Mouse (Mus musculus) adrenal gland, adult 18-20 months (tissue): ENCODE measurements around the gene Ethe1. TPM values are rescaled to one million over a fixed set of nuclear protein-coding genes. Genes with fewer than 3 reads are reported as not detected.
"Not testable (repeated sequence)": the region's sequence is repeated elsewhere in the genome, so short reads cannot be mapped to it uniquely, and the experiment has no call there.

Experiments used
- DNase-seq, 2 experiments: peaks; one replicate each; pipeline ENCODE4 v3.0.0; 2021 to 2022; ENCODE audit warnings: low spot score in 2 of 2
- total RNA-seq, 2 experiments: library from RNA; stranded (reverse); gene quantifications; 1 replicate in 1 of 2; 2 replicates in 1 of 2; pipeline ENCODE4 v1.2.3; 2021

Ethe1 gene
- total RNA-seq, 2 experiments from 2014 or later: 28.9 to 40.3 TPM

DNA sequence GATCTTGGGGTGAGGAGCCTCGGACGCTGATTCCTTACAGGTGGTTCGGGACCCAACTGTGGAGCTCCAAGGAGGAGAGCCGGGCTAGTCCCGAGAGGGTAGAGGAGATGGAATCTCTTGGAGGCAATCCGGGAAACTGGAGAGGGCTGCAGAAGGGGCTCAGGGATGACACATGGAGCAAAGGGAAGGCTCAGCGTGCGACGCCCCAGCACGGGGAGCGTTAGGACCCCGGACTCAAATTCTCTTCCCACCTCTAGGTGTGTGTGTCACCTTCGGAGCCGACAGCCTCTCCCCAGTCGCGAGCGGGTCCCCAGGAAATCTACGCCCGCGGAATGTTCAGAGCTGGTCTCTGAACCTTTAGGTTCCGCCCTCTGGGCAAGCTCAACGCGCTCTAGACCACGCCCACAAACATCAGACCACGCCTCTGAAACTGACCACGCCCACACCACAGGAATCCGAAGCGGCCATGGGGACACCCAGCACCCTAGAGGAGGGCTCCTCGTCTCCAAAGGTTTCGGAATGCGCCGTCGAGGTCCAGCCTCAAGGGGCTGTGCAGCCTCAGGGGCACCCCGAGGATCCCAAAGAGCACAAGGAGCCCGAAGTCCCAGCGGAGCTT, 23.6 kb downstream of the Ethe1 start:
- DNase-seq: peak; percentile 93 to 94

DNA sequence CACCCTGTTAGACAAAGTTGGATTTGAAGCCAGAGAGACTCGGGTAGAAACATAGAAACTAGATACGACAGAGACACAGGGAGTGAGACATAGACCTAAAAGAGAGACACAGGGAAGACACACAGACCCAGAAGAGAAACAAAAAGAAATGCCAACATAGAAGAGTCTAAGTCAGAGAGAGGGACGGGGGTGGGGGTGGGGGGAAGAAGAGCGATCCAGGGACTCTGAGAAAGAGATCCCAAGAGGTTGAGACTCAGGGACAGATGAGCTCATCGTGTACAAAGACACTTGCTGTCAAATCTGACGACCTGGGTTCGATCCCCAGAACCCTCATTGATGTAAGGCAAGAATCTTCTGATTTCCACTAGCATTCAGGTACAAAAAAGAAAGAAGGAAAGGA, 24.4 kb downstream of the Ethe1 start:
- no peak for DNase-seq

DNA sequence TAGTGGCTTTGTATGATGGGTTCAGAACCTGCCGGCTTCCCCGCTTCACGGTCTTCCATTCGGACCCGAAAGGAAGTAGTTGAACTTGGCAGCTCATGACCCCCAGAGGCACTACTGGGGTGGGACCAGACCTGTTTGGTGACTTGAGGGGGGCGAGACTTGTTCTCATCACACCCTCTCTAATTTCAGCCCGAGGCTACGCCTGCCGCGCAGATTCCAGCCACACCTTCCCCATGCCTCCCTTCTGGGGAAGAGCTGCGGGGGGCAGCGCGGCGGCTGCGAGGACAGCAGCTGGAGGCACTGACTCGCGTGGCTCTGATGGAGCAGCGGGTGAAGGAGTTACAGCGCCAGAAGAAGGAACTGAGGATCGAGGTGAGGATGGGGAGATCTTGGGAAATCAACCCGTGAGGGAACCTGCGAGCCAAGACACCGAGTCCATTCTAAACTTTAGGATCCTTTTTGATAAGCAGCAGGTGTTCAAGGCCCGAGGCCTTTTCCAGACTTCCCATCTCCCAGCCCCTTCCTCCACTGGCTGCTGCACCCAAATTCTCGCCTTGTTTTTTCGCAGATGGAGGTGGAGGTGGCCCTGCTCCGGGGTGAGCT, 25.1 kb downstream of the Ethe1 start:
- no peak for DNase-seq

- no peak for DNase-seq
These were observed 27.5 kb downstream of the Ethe1 start for GRCm38 (mm10) chr7:24614816-24615215.

- DNase-seq: no peak
These were observed 30.4 kb downstream of the Ethe1 start for GRCm38 (mm10) chr7:24617763-24618162.

DNA sequence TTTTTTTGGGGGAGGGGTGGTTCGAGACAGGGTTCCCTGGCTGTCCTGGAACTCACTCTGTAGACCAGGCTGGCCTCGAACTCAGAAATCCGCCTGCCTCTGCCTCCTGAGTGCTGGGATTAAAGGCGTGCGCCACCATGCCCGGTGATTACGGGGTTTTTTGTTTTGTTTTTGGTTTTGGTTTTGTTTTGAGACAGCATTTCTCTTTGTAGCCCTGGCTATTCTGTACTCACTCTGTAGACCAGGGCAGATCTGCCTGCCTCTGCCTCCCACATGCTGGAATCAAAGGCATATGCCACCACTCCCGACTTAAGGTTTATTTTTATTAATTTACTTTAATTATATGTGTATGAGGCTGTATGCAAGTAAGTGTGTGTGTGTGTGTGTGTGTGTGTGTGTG, 31.0 kb downstream of the Ethe1 start:
- DNase-seq: not testable (repeated sequence)

GRCm38 (mm10) chr7:24619671-24620397, 32.5 kb downstream of the Ethe1 start:
- DNase-seq: no peak

- DNase-seq: no peak
These were observed 33.9 kb downstream of the Ethe1 start for GRCm38 (mm10) chr7:24621193-24621592.

DNA sequence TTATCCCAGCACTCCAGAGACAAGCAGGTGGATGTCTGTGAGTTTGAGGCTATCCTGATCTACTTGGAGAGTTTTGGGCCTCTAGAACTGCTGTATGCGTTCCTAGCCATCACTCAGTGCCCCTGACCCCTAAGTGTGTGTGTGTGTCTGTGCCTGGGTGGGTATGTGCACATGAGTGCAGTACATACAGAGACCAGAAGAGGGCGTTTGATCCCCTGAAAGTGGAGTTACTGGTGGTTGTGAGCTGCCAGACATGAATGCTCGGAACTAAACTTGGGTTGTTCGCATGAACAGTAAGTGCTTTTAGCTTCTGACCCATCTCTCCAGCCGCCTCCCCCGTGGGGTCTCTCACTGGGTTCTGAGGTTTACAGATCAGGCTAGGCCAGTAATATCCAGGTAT, 35.6 kb downstream of the Ethe1 start:
- no peak for DNase-seq

DNA sequence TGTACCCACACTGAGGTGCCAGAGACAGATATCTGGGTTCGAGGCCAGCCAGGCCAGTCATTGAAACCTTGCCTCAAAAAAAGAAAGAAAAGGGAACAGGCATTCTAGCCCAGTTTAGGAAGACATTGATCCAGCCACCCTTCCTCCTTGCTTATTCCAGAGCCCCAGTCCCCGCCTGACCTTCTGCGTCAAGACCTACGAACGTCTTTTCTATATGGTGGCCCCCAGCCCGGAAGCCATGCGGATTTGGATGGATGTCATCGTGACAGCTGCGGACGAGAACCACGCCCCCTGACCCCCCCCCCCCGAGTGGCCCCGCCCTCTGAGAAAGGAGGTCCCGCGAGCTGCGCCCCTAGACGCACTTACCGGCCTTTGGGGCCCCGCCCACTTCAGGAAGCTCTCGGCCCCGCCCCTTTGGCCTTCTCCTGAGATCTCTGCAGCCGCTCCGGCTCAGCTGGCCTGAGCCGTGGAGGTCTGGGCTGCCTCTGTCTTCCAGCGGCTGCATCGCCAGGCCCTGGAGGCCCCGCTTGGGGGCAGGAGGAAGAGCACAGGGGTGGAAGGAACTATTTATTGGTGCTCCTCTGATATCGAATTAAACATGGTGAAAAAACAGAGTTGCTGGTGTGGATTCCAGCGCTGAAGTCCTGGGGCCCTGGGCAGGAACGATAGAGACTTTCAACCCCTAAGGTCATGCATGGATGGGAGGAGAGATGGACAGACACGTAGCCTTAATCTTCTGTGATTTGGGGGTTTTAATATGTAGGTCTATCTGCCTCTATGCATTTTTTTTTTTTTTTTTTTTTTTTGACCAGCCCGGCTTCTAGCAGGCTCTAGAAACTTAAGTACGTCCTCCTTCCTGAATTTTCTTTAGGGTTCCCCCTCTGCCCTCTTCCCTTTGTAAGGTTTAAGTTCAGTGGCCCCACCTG, 41.6 kb downstream of the Ethe1 start:
- DNase-seq: peak; percentile 78 to 81

DNA sequence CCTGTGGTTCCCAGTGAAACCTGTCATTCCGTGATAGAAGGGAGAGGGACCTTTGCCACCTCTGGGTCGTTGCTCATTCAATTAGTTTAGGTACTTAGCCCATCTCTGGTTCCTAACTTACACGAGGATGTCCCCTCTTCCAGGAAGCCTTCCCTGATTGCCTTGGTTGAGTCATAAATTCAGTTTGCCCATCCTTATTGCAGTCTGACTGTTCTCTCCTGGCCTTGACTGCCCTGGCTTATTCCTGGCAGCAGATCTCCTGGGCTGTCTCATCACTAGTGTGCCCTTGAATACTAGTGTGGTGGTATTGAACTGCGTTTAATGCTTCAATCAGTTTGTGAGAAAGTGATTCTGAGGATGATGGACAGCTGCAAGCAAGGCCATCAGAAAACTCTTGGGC, 42.3 kb downstream of the Ethe1 start:
- DNase-seq: peak in 1 of 2 experiments; percentile 43

- DNase-seq: no peak
These were observed 43.0 kb downstream of the Ethe1 start for GRCm38 (mm10) chr7:24630116-24630880.

DNA sequence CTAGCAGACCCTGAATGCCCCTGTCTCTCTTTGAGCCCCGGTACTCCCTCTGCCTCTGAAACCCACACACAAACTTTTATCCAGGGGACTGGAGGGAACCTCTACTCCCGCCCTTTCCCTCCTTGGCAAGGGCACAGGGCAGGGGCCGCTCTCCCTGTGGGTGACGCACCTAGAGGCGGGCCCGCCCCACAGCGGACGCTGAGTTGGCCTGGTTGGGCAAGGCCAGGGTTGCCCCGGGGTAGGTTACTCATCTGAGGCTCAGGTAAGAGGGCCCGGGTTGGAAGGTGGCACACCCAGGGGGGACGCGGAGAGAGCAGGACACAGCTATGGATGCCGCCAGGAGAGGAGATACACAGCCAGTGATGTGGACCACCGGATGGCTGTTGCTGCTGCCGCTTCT, 48.9 kb downstream of the Ethe1 start, which contains the start of gene Lypd3:
Lypd3 (plus strand) TSS at position 287 of the 400 bp plus-strand sequence.
- no peak for DNase-seq

GRCm38 (mm10) chr7:24637046-24637445, 49.7 kb downstream of the Ethe1 start:
- DNase-seq: no peak

DNA sequence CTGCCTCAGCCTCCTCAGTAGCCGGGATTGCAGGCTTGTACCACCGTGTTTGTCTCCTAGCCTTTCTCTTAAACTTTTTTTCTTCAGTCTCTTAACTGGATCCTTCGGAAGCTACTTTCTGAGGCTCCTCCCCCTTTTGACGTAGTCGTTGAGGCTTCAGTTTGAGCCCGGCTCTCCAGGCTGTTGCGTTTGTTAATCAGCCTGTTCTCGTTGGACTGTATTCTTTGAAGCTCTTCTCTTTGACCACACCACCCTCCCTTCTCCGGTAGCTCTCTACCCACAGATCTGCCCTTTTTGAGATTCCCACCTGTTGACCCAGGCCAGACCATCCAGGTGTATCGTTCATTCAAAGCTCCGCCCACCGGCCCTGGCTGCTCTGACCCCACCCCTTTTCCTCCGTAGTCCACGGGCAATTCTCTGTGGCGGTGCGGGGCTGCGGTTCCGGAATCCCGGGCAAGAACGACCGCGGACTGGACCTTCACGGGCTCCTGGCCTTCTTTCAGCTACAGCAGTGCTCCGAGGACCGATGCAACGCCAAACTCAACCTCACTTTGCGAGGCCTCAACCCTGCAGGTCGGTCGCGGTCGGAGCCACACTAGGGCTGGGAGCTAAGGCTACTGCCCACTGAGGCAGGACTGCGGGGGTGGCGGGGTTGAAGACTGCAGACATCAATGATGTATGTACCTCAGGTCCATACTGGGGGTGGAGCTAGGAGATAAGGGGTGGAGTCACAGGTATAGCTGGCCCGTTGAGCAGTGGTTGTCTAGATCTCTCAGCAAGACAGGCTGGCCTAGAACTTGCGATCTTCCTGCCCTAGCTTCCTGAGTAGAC, 50.9 kb downstream of the Ethe1 start:
- DNase-seq: peak in 1 of 2 experiments; percentile 40

DNA sequence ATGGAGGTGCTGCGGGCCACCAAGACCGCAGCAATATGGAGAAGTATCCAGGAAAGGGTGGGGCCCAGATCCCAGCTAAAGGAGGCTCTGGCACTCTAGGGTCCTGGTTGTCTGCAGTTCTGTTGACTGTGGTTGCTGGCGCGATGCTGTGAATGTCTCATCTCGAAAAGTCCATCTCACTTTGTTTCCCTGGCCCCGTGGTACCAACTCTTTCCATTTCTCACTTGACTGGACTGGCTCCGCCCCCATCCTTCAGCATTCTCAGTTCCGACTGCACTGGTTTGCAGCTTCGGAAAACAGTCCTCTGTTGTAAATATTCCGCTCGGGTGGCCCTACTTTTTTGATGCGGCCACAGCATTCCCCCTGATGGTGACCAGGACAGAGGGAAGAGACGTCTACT, 53.1 kb downstream of the Ethe1 start:
- no peak for DNase-seq

DNA sequence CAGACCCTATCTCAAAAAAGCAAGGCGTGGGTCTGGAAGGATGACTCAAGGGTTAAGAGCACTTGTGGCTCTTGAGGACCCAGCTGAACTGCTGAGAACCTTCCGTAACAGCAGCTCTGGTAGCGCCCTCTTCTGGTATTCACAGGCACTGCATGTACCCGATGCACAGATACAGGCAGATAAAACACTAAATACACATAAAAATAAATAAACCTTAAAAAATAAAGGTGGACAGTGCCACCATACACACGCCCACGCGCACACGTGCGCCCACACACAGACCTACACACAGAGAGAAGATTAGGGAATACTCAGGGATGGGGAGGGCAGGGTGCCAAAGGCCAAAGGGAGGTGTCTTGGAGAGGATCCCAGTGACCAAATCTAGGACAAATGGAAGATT, 55.1 kb downstream of the Ethe1 start:
- peak; percentile 48 to 62 for DNase-seq

- DNase-seq: no peak
These were observed 57.1 kb downstream of the Ethe1 start for GRCm38 (mm10) chr7:24644492-24644891.

DNA sequence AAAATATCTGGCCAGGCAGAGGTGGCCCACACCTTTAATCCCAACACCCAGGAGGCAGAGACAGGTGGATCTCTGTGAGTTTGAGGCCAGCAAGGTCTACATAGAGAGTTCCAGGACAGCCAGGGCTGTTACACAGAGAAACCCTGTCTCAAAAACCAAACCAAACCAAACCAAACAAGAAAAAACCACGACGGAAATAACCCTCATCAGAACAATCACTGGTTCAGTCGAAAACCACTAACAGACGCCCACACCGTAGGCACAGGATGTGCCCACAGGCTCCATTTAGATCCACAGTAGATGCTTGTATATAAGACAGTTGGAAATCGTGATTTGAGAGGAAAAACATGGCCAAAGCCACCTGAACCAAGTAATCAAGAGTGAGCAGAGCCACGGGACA, 57.7 kb downstream of the Ethe1 start:
- DNase-seq: no peak

GRCm38 (mm10) chr7:24646486-24646885, 59.1 kb downstream of the Ethe1 start:
- no peak for DNase-seq
